Mouse (Mus musculus) intestine, embryonic 16.5 days (tissue): ENCODE data around the gene Trim27. TPM values are rescaled to one million over a fixed set of nuclear protein-coding genes. Genes with fewer than 3 reads are reported as not detected.

ENCODE experiments used
- ATAC-seq: fragments of 200-750 bp; cut with Nextera tagmentation; 2 replicates; pipeline ENCODE4 v1.8.0; 2017; ENCODE audit warnings: moderate TSS enrichment, moderate library complexity
- H3K27ac ChIP-seq: fragments of 300-500 bp; sonication (generic); 2 replicates; pipeline ENCODE4 v1.5.1; 2014; ENCODE audit warnings: mild to moderate bottlenecking, low read length
- H3K27me3 ChIP-seq: fragments of 300-500 bp; sonication (generic); replicated peaks from 2 replicates; pipeline ENCODE4 v1.6.1; 2014; ENCODE audit warnings: low read length, control low read depth, mixed read lengths; ENCODE audit not compliant: control insufficient read depth, insufficient read depth
- H3K36me3 ChIP-seq: fragments of 300-500 bp; sonication (generic); 2 replicates; pipeline ENCODE4 v1.6.1; 2014; ENCODE audit warnings: low read length, control low read depth; ENCODE audit not compliant: control insufficient read depth, insufficient read depth
- H3K4me1 ChIP-seq: fragments of 300-500 bp; sonication (generic); 2 replicates; pipeline ENCODE4 v1.6.1; 2014; ENCODE audit warnings: low read length, control low read depth, mixed read lengths; ENCODE audit not compliant: control insufficient read depth, insufficient read depth
- H3K4me2 ChIP-seq: fragments of 300-500 bp; sonication (generic); 2 replicates; pipeline ENCODE4 v1.6.1; 2014; ENCODE audit warnings: low read depth, low read length, control low read depth
- H3K4me3 ChIP-seq: fragments of 300-500 bp; sonication (generic); 2 replicates; pipeline ENCODE4 v1.5.1; 2014; ENCODE audit warnings: mild to moderate bottlenecking, low read length
- H3K9ac ChIP-seq: fragments of 300-500 bp; sonication (generic); 2 replicates; pipeline ENCODE4 v1.6.1; 2014; ENCODE audit warnings: low read depth, low read length
- H3K9me3 ChIP-seq: fragments of 300-500 bp; sonication (generic); 2 replicates; pipeline ENCODE4 v1.6.1; 2016; ENCODE audit warnings: low read length, control low read depth; ENCODE audit not compliant: control insufficient read depth
- WGBS: fragments of 180-500 bp; shearing (Covaris S2); extraction: QIAGEN DNeasy Blood & Tissue Kit; methylation state at CpG from one replicate; pipeline ENCODE4 v1.1.7; 2014; 5-methylcytosine and 5-hydroxymethylcytosine counted together
- polyA plus RNA-seq: library from polyadenylated mRNA; unstranded; fragments of >200 nt; fragmentation: Nextera tagmentation; extraction: Ambion mirVana; gene quantifications from 2 replicates; pipeline ENCODE4 v1.2.1, GENCODE M21; 2015

The Trim27 gene
- polyA plus RNA-seq, 1 experiment from 2014 or later, result 122 TPM

DNA sequence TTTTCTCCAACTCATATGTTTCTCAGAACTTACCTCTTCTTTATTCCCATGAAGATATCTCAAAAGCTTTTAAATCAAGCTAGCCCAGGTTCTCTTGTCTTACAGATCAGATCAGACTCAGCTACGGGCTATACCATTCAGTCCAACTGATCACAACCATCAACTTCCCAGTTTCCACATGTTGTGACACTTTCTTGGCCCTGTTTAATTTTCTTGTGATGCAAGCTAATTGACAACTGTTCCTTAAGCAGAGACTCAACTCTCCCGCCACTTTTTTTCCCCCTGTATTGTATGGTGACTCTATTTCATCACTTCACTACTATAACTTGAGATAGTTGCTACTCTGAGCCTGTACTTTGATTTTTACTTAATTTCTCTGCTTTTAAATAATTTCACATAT, 17.7 kb upstream of the Trim27 start:
- Histone ChIP-seq H3K4me2 (peak overlapping the region; percentile 38), H3K27ac (no peak overlapping the region), H3K9ac (no peak overlapping the region), H3K4me1 (peaks cover 2% of the 10 kb centered on the region; the same call in 1 of the 2 replicates), H3K27me3 (no peaks in the 10 kb centered on the region), H3K4me3 (peak overlapping the region; percentile 23; the same call in 1 of the 2 replicates), H3K36me3 (no peaks in the 10 kb centered on the region), H3K9me3 (no peaks in the 10 kb centered on the region)
- 34% methylated on average over 2 of the region's 2 CpGs for WGBS
- no peak for ATAC-seq

DNA sequence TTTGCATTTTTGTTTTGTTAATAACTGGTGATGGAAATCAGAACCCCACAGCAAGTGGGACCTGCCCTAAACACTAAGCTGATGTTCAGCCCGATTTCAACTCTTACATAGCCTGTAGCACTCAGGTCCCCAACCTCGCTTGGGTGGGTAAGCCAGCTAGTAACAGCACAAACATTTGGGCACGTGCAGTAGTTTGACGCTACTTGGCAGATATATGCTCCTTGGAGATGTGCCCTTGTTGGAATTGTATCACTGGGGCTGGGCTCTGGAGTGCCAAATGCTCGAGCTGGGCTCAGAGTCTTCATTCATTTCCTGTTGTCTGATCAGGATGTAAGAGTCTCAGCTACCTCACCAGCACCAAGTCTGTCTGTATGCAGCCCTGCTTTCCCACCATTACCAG, 16.7 kb upstream of the Trim27 start:
- Histone ChIP-seq H3K4me1 (peaks cover 2% of the 10 kb centered on the region; the same call in 1 of the 2 replicates), H3K4me3 (no peak overlapping the region), H3K9me3 (no peaks in the 10 kb centered on the region), H3K9ac (no peak overlapping the region), H3K27ac (no peak overlapping the region), H3K27me3 (no peaks in the 10 kb centered on the region), H3K36me3 (no peaks in the 10 kb centered on the region), H3K4me2 (no peak overlapping the region)
- WGBS, result 59% methylated on average over 5 of the region's 5 CpGs
- ATAC-seq, result no peak

DNA sequence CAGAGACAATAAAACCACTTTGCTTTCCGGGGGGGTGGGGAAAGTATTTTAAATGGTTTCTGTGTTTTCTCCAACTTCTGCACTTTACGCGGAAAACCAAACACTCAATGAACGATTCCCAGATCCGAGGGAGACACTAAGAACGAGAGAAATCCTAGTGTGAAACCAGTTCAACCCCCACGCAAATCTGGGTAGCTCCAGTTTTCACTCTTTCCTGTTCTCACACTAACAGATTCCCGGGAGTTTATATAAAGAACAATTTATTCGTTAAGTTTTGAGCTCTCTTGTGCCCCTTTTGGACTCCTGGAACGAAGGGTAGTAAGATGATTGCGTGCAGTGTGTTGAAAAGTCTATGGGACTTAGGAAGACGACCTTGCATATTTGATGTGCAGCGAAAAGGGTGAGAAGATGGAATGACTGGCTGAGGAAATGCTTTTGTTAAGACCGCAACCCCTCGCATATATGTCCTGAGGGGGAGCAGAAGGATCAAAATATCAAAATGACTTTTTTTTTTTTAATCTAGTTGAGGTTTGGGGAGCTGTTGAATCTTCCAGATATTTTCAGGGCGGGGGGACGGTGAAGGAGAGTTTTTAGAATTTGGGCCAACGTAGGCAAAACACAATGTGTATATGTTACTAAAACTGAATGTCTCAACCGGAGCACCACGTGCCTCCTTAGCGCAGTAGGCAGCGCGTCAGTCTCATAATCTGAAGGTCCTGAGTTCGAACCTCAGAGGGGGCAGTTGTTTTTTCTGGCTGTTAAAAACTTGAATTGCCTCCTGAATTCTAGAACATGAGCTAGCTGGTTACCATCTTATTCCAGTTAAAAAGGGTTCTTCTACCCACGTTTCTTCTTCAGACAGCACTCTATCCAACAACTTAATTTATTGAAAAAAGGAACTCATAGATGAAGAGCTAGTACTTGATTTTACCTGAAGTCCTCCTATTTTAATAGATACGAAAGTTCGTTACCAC, 12.0 kb upstream of the Trim27 start:
- Histone ChIP-seq H3K4me3 (peak overlapping the region; percentile 66), H3K36me3 (no peaks in the 10 kb centered on the region), H3K4me2 (peak overlapping the region; percentile 84), H3K27me3 (no peaks in the 10 kb centered on the region), H3K27ac (peak overlapping the region; percentile 3; the same call in 1 of the 2 replicates), H3K4me1 (peaks cover 4% of the 10 kb centered on the region), H3K9ac (peak overlapping the region; percentile 23), H3K9me3 (no peaks in the 10 kb centered on the region)
- WGBS, result under 1% methylated on average over 27 of the region's 27 CpGs
- ATAC-seq, result peak; percentile 43

DNA sequence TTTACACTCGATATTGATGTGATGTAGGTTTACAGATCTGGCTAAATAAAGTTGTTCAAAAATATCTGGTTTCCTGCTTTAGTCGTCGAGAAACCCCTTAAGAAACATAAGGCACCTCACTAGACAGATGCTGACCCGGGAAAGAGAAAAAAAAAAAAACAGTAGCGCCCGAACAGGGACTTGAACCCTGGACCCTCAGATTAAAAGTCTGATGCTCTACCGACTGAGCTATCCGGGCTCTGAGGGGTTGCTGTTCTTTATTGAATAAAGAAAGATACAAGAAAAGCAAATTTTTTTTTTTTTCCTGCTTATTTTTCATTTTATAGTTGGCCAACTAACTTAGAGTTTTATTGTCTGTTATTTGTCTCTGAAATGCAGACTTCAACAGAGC, 11.3 kb upstream of the Trim27 start:
- no peaks in the 10 kb centered on the region for H3K27me3 ChIP-seq
- no peaks in the 10 kb centered on the region for H3K9me3 ChIP-seq
- under 1% methylated on average over 8 of the region's 8 CpGs for WGBS
- H3K9ac ChIP-seq, result peak overlapping the region; percentile 65; the same call in 1 of the 2 replicates
- H3K4me2 ChIP-seq, result peak overlapping the region; percentile 84
- no peak overlapping the region for H3K27ac ChIP-seq
- ATAC-seq, result peak; percentile 38; the same call in 1 of the 2 replicates
- H3K4me1 ChIP-seq, result peaks cover 4% of the 10 kb centered on the region
- peak overlapping the region; percentile 66 for H3K4me3 ChIP-seq
- H3K36me3 ChIP-seq, result no peaks in the 10 kb centered on the region

DNA sequence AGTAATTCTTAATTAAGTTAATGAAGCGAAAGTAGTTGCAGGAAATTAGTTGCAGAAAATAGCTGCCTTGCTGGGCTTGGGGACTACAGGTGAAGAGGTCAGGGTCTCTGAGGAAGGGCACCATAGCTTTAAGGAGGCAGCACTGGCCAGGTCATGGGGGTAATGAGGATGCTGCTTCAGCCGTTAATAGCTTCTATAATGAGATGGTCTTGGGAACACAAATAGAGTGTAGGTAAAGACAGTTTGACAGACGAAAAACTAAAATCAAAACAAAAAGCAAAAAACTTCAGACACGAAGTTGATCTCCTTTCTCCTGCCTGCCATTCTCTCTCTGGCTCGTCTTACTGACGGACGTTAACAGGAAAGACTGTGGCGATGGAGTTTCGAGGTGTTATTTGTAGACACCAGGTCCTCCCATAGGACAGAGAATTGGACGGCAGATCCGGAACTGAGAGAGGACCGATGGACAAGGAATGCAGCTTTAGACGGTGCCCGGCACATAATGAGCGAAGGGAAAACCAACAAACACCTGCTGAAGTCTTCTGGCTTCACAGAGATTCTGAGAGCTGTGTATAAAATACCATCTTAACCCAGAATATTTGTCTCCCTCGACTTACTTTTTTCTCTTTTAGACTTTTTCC, 10.8 kb upstream of the Trim27 start:
- under 1% methylated on average over 16 of the region's 16 CpGs for WGBS
- Histone ChIP-seq H3K4me3 (peak overlapping the region; percentile 66), H3K9ac (peak overlapping the region; percentile 65), H3K36me3 (no peaks in the 10 kb centered on the region), H3K4me1 (peaks cover 7% of the 10 kb centered on the region), H3K9me3 (no peaks in the 10 kb centered on the region), H3K27ac (peak overlapping the region; percentile 60), H3K4me2 (peak overlapping the region; percentile 84), H3K27me3 (no peaks in the 10 kb centered on the region)
- ATAC-seq, result no peak

DNA sequence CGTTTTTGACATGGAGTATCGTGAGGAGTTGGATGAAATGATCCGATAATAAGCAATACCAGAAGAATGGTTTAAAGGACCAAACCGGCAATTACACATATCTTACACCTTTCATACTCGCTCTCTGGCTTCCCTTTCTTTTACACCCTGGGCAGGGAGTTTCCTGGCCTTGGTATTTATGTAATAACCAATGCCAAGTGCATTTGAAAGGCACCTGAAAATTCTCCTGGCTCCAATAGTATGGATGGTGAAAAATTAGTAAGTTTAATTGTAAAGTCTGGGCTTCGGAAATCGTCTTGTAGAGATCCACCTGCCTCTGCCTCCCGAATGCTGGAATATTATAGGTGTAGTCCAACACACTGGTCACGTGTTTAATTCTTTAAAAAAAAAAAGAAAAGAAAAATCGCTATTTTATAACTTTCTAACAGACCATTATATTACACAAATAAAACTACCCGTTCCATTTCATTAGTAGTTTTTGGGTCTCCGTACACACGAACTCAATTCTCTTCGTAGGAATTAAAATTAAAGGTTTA, 10.1 kb upstream of the Trim27 start:
- no peaks in the 10 kb centered on the region for H3K9me3 ChIP-seq
- 0 out of 2 replicates have a peak overlapping the region, but pooled peaks have one; percentile 48 for H3K9ac ChIP-seq
- peak overlapping the region; percentile 66 for H3K4me3 ChIP-seq
- H3K36me3 ChIP-seq, result no peaks in the 10 kb centered on the region
- H3K27me3 ChIP-seq, result no peaks in the 10 kb centered on the region
- no peak overlapping the region for H3K27ac ChIP-seq
- peaks cover 7% of the 10 kb centered on the region for H3K4me1 ChIP-seq
- 3% methylated on average over 14 of the region's 14 CpGs for WGBS
- ATAC-seq, result no peak
- H3K4me2 ChIP-seq, result peak overlapping the region; percentile 84

DNA sequence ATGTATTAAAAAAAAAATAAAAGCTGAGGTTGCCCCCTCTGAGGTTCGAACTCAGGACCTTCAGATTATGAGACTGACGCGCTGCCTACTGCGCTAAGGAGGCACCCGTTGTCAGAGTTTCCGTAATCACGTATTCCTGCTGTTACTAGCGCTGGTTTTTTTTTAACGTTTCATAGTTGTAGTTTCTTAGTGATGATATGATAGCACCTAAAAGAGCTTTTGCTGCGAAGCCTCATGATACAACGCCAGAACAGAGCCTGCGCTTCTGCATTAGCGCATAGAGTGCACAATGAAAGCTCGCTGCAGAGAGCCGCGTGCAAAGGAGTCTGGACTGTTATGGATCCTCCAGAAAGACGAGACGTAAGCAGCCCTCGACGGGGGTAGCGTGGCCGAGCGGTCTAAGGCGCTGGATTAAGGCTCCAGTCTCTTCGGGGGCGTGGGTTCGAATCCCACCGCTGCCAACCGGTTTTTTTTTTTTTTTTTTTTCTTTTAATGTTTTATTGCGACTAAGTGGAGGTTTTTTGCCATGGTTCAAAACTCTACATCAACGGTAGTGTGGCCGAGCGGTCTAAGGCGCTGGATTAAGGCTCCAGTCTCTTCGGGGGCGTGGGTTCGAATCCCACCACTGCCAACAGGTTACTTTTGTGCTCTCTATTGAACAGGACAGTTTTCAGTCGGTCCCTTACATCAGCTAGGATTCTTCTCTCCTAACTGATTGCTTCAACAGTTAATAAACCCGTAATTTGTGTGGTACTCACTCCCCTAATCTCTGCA, 9.4 kb upstream of the Trim27 start:
- peaks cover 7% of the 10 kb centered on the region for H3K4me1 ChIP-seq
- H3K9ac ChIP-seq, result peak overlapping the region; percentile 43; the same call in 1 of the 2 replicates
- no peaks in the 10 kb centered on the region for H3K9me3 ChIP-seq
- H3K4me3 ChIP-seq, result peak overlapping the region; percentile 66
- ATAC-seq, result peak; percentile 78
- H3K4me2 ChIP-seq, result peak overlapping the region; percentile 17; the same call in 1 of the 2 replicates
- peak overlapping the region; percentile 76 for H3K27ac ChIP-seq
- H3K36me3 ChIP-seq, result no peaks in the 10 kb centered on the region
- no peaks in the 10 kb centered on the region for H3K27me3 ChIP-seq
- WGBS, result 1% methylated on average over 39 of the region's 39 CpGs

DNA sequence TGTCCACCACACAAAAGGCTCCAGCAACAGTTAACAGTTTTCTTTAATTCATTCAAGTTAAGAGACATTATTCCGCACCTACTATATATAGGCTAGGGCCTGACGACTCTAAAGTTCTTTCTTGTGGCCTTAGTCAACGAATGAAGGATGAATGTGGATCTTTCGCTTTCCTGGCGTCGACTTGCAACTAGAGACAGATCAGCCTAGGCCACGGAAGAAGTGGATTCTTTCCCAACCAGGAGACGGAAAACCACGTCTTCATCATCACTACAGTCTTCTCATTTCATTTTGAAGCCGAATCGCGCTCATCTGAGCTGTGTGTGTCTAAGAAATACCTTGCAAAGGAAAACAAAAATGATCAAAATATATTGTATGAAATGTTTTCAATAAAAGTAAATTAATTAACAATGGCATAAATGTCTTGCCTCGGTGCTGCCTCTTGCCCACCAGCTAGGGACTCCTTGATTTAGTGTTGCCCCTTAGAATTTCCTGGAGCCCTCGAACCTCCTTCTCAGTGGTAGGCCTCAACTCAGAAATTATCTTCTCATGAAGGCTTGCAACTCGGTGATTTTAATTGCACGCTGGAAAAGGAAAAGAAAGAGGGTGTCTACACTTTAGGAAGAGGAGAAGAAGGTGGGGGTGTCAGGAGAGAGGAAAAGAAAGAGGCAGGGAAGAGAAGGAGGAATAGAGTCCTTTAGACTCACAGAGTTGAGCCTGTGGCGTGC, 8.7 kb upstream of the Trim27 start:
- Histone ChIP-seq H3K36me3 (no peaks in the 10 kb centered on the region), H3K9me3 (no peaks in the 10 kb centered on the region), H3K27ac (peak overlapping the region; percentile 37; the same call in 1 of the 2 replicates), H3K4me1 (peaks cover 7% of the 10 kb centered on the region), H3K4me3 (peak overlapping the region; percentile 66; the same call in 1 of the 2 replicates), H3K4me2 (peak overlapping the region; percentile 63), H3K27me3 (no peaks in the 10 kb centered on the region), H3K9ac (no peak overlapping the region; the same call in 1 of the 2 replicates)
- WGBS, result 60% methylated on average over 17 of the region's 17 CpGs
- no peak for ATAC-seq
